Mouse (Mus musculus): ENCODE results near the gene Vmp1.

DNA sequence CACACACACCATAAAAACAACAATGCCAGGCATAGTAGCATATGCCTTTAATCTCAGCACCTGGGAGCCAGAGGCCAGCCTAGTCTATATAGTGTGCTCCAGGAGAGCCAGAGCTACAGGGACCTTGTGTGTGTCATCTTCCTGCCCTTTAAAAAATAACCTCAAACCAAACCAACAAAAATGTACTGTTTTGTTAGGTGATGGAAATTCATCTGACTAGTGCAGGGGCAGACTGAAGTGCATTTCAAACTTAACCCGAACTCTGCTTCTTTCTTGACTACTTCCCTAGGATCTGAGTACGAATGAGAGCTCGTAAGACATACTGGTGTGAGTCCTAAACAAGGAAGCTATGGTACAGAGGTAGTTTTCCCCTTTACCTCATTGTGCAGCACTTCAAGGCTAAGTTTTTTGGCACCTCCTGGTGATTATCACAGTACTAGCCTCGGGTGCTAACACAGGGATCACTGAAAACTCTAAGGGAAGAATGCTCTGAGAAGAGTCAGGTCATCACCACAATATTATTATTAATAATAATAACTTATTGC lies 92.3 kb downstream of the Vmp1 start:
- TF ChIP-seq POLR2A (IDR thresholded peaks at IDR 0.05; ENCODE audit: borderline replicate concordance, insufficient read depth, low read length) (no peak), CTCF (IDR thresholded peaks at IDR 0.05; ENCODE audit: borderline replicate concordance, insufficient read depth, low read depth, low read length) (no peak)
